26 mouse cellular contexts compared by ENCODE assay signal in genomic region chr2:167394426-167394825, GRCm38 (mm10).
"Had no signal": no experiment of that assay in that cellular context is flagged by ENCODE, and none has a peak within 500 bp of the region (broad histone marks: within the 10 kb centered on the region; RNA-seq: fewer than 3 reads in every experiment).

No protein-coding gene starts in this region.

- ATAC-seq: forebrain, embryonic 13.5 days; forebrain, embryonic 14.5 days; forebrain, embryonic 15.5 days; forebrain, embryonic 16.5 days; forebrain, postnatal 0 days had no signal

- DNase-seq: cerebellum, adult 8-10 months; cerebellum, adult 9-10 months; cerebellum, adult 9-11 months; cerebellum, postnatal 14 days; cerebellum, postnatal 25 days; cerebellum, postnatal 36 days; embryo, embryonic 11 days; forebrain, postnatal 0 days; gastrocnemius, adult 2 months; gastrocnemius, postnatal 10 days; gastrocnemius, postnatal 14 days; gastrocnemius, postnatal 25 days; gastrocnemius, postnatal 36 days; heart, adult 11 months; heart, adult 18-20 months had no signal

- H3K4me1 ChIP-seq: embryonic facial prominence, embryonic 12.5 days; embryonic facial prominence, embryonic 13.5 days; embryonic facial prominence, embryonic 15.5 days; forebrain, embryonic 10.5 days; forebrain, embryonic 12.5 days; forebrain, embryonic 13.5 days; forebrain, embryonic 15.5 days had no signal

- H3K27ac ChIP-seq: embryonic facial prominence, embryonic 12.5 days; embryonic facial prominence, embryonic 13.5 days; embryonic facial prominence, embryonic 15.5 days; forebrain, embryonic 10.5 days; forebrain, embryonic 12.5 days; forebrain, embryonic 13.5 days; forebrain, embryonic 15.5 days; gastrocnemius, adult 2 months; heart, embryonic 10.5 days had no signal

- H3K9me3 ChIP-seq: embryonic facial prominence, embryonic 12.5 days; embryonic facial prominence, embryonic 13.5 days; embryonic facial prominence, embryonic 15.5 days; forebrain, embryonic 13.5 days; forebrain, embryonic 15.5 days; heart, embryonic 10.5 days had no signal

- H3K36me3 ChIP-seq: embryonic facial prominence, embryonic 12.5 days; embryonic facial prominence, embryonic 13.5 days; embryonic facial prominence, embryonic 15.5 days; forebrain, embryonic 10.5 days; forebrain, embryonic 12.5 days; forebrain, embryonic 15.5 days; heart, embryonic 10.5 days had no signal

- H3K4me3 ChIP-seq: embryonic facial prominence, embryonic 12.5 days; embryonic facial prominence, embryonic 13.5 days; embryonic facial prominence, embryonic 15.5 days; erythroblast, embryonic 14.5 days; forebrain, embryonic 10.5 days; forebrain, embryonic 12.5 days; forebrain, embryonic 13.5 days; forebrain, embryonic 15.5 days; gastrocnemius, adult 2 months; heart, embryonic 10.5 days had no signal

- H3K27me3 ChIP-seq: embryonic facial prominence, embryonic 12.5 days; embryonic facial prominence, embryonic 13.5 days; embryonic facial prominence, embryonic 15.5 days; forebrain, embryonic 12.5 days; forebrain, embryonic 13.5 days; forebrain, embryonic 15.5 days had no signal

- H3K9ac ChIP-seq: embryonic facial prominence, embryonic 12.5 days; embryonic facial prominence, embryonic 13.5 days; embryonic facial prominence, embryonic 15.5 days; forebrain, embryonic 12.5 days; forebrain, embryonic 13.5 days; forebrain, embryonic 15.5 days; forebrain, postnatal 0 days had no signal
